Mouse (Mus musculus) kidney, embryonic 15.5 days (tissue): ENCODE measurements at regions not wholly inside any gene's neighbourhood (a gene's known extent, or its start where the extent isn't known, plus 50 kb on each side); places are given as distances from the start of the nearest gene placed in this dataset.
"Not testable (repeated sequence)": the region's sequence is repeated elsewhere in the genome, so short reads cannot be mapped to it uniquely, and the experiment has no call there.

Experiments used
- ATAC-seq: fragments of 200-750 bp; cut with Nextera tagmentation; replicated peaks from 2 replicates; pipeline ENCODE4 v1.8.0; 2017; ENCODE audit warnings: moderate TSS enrichment; ENCODE audit not compliant: low FRiP score
- H3K27ac ChIP-seq: fragments of 300-500 bp; sonication (generic); 2 replicates; pipeline ENCODE4 v1.5.1; 2015; ENCODE audit warnings: mild to moderate bottlenecking, inconsistent platforms
- H3K27me3 ChIP-seq: fragments of 300-500 bp; sonication (generic); 2 replicates; pipeline ENCODE4 v1.6.1; 2015; ENCODE audit warnings: inconsistent platforms
- H3K36me3 ChIP-seq: fragments of 300-500 bp; sonication (generic); 2 replicates; pipeline ENCODE4 v1.6.1; 2015; ENCODE audit warnings: inconsistent platforms
- H3K4me1 ChIP-seq: fragments of 300-500 bp; sonication (generic); 2 replicates; pipeline ENCODE4 v1.6.1; 2015; ENCODE audit warnings: inconsistent platforms
- H3K4me2 ChIP-seq: fragments of 300-500 bp; sonication (generic); 2 replicates; pipeline ENCODE4 v1.6.1; 2015; ENCODE audit warnings: moderate library complexity, mild to moderate bottlenecking, inconsistent platforms
- H3K4me3 ChIP-seq: fragments of 300-500 bp; sonication (generic); replicated peaks from 2 replicates; pipeline ENCODE4 v1.5.1; 2015; ENCODE audit warnings: mild to moderate bottlenecking, inconsistent platforms
- H3K9ac ChIP-seq: fragments of 300-500 bp; sonication (generic); 2 replicates; pipeline ENCODE4 v1.6.1; 2015; ENCODE audit warnings: mild to moderate bottlenecking, inconsistent platforms
- H3K9me3 ChIP-seq: fragments of 300-500 bp; sonication (generic); replicated peaks from 2 replicates; pipeline ENCODE4 v1.6.1; 2016; ENCODE audit warnings: inconsistent platforms
- WGBS: fragments of 180-500 bp; shearing (Covaris S2); methylation state at CpG from one replicate; pipeline ENCODE4 v1.1.7; 2015; ENCODE audit warnings: mixed read lengths; 5-methylcytosine and 5-hydroxymethylcytosine counted together

GRCm38 (mm10) chr13:25647711-25648429 lies 377.6 kb upstream of the Nrsn1 start:
- WGBS = 37% methylated on average over 3 of the region's 3 CpGs
- no peaks in the 10 kb centered on the region for H3K27me3 ChIP-seq
- H3K4me1 ChIP-seq = no peaks in the 10 kb centered on the region
- no peak overlapping the region for H3K4me2 ChIP-seq
- ATAC-seq = no peak
- no peak overlapping the region for H3K27ac ChIP-seq
- no peaks in the 10 kb centered on the region for H3K9me3 ChIP-seq
- no peak overlapping the region for H3K4me3 ChIP-seq
- H3K36me3 ChIP-seq = no peaks in the 10 kb centered on the region
- H3K9ac ChIP-seq = no peak overlapping the region

GRCm38 (mm10) chr13:25639522-25640291 lies 369.4 kb upstream of the Nrsn1 start:
- Histone ChIP-seq H3K9me3 (no peaks in the 10 kb centered on the region), H3K27ac (no peak overlapping the region), H3K36me3 (no peaks in the 10 kb centered on the region), H3K4me2 (no peak overlapping the region), H3K9ac (no peak overlapping the region), H3K27me3 (no peaks in the 10 kb centered on the region), H3K4me1 (no peaks in the 10 kb centered on the region), H3K4me3 (no peak overlapping the region)
- WGBS = 19% methylated on average over 6 of the region's 6 CpGs
- ATAC-seq = peak; percentile 69

- 68% methylated on average over 4 of the region's 4 CpGs for WGBS
- Histone ChIP-seq H3K27ac (no peak overlapping the region), H3K9ac (no peak overlapping the region), H3K4me2 (no peak overlapping the region), H3K4me3 (no peak overlapping the region), H3K9me3 (no peaks in the 10 kb centered on the region), H3K27me3 (no peaks in the 10 kb centered on the region), H3K4me1 (no peaks in the 10 kb centered on the region), H3K36me3 (no peaks in the 10 kb centered on the region)
- ATAC-seq = no peak
These were observed 359.2 kb upstream of the Nrsn1 start for GRCm38 (mm10) chr13:25629466-25629865.

GRCm38 (mm10) chr13:25617578-25617977 lies 347.3 kb upstream of the Nrsn1 start:
- no peak overlapping the region for H3K4me3 ChIP-seq
- H3K9ac ChIP-seq = no peak overlapping the region
- ATAC-seq = no peak
- 46% methylated on average over 4 of the region's 4 CpGs for WGBS
- no peaks in the 10 kb centered on the region for H3K27me3 ChIP-seq
- H3K36me3 ChIP-seq = no peaks in the 10 kb centered on the region
- no peak overlapping the region for H3K4me2 ChIP-seq
- no peaks in the 10 kb centered on the region for H3K9me3 ChIP-seq
- H3K27ac ChIP-seq = no peak overlapping the region
- no peaks in the 10 kb centered on the region for H3K4me1 ChIP-seq

GRCm38 (mm10) chr13:25611986-25612385 lies 341.7 kb upstream of the Nrsn1 start:
- WGBS = 23% methylated on average over 4 of the region's 4 CpGs
- peak; percentile 25; the same call in 1 of the 2 replicates for ATAC-seq

GRCm38 (mm10) chr13:25609641-25610040 lies 339.3 kb upstream of the Nrsn1 start:
- no peak overlapping the region for H3K9ac ChIP-seq
- no peaks in the 10 kb centered on the region for H3K4me1 ChIP-seq
- no peaks in the 10 kb centered on the region for H3K27me3 ChIP-seq
- no peaks in the 10 kb centered on the region for H3K36me3 ChIP-seq
- H3K9me3 ChIP-seq = no peaks in the 10 kb centered on the region
- WGBS = 38% methylated on average over 4 of the region's 4 CpGs
- peak overlapping the region; percentile 54; the same call in 1 of the 2 replicates for H3K27ac ChIP-seq
- H3K4me2 ChIP-seq = no peak overlapping the region
- no peak overlapping the region for H3K4me3 ChIP-seq
- no peak for ATAC-seq

More at GRCm38 (mm10) chr13:25611986-25612385, 341.7 kb upstream of the Nrsn1 start:
- Histone ChIP-seq H3K4me3 (no peak overlapping the region), H3K4me1 (no peaks in the 10 kb centered on the region), H3K9me3 (no peaks in the 10 kb centered on the region), H3K27ac (no peak overlapping the region), H3K27me3 (no peaks in the 10 kb centered on the region), H3K36me3 (no peaks in the 10 kb centered on the region), H3K4me2 (no peak overlapping the region), H3K9ac (no peak overlapping the region)

- no peaks in the 10 kb centered on the region for H3K4me1 ChIP-seq
- no peak for ATAC-seq
- no peaks in the 10 kb centered on the region for H3K9me3 ChIP-seq
- H3K4me3 ChIP-seq = no peak overlapping the region
- WGBS = 45% methylated on average over 1 of the region's 1 CpGs
- no peak overlapping the region for H3K4me2 ChIP-seq
- no peak overlapping the region for H3K9ac ChIP-seq
- H3K27me3 ChIP-seq = no peaks in the 10 kb centered on the region
- peak overlapping the region; percentile 54; the same call in 1 of the 2 replicates for H3K27ac ChIP-seq
- no peaks in the 10 kb centered on the region for H3K36me3 ChIP-seq
These were observed 338.9 kb upstream of the Nrsn1 start for GRCm38 (mm10) chr13:25609241-25609640.

GRCm38 (mm10) chr13:25601351-25601750 lies 331.0 kb upstream of the Nrsn1 start:
- not testable (repeated sequence) for H3K36me3 ChIP-seq, ATAC-seq, H3K4me1 ChIP-seq, H3K4me2 ChIP-seq, H3K27me3 ChIP-seq, H3K9me3 ChIP-seq, H3K9ac ChIP-seq, H3K4me3 ChIP-seq, H3K27ac ChIP-seq

GRCm38 (mm10) chr13:25594629-25595028 lies 324.3 kb upstream of the Nrsn1 start:
- Histone ChIP-seq H3K4me2 (no peak overlapping the region), H3K9ac (no peak overlapping the region), H3K4me1 (no peaks in the 10 kb centered on the region), H3K36me3 (no peaks in the 10 kb centered on the region), H3K4me3 (no peak overlapping the region), H3K27me3 (no peaks in the 10 kb centered on the region), H3K9me3 (no peaks in the 10 kb centered on the region), H3K27ac (no peak overlapping the region)
- 49% methylated on average over 3 of the region's 3 CpGs for WGBS
- ATAC-seq = no peak

- ATAC-seq = no peak
- Histone ChIP-seq H3K9me3 (no peaks in the 10 kb centered on the region), H3K4me2 (no peak overlapping the region), H3K9ac (no peak overlapping the region), H3K36me3 (no peaks in the 10 kb centered on the region), H3K4me3 (no peak overlapping the region), H3K27me3 (no peaks in the 10 kb centered on the region), H3K27ac (no peak overlapping the region), H3K4me1 (no peaks in the 10 kb centered on the region)
- 80% methylated on average over 5 of the region's 5 CpGs for WGBS
These were observed 300.3 kb upstream of the Nrsn1 start for GRCm38 (mm10) chr13:25570641-25571040.

- no peak overlapping the region for H3K27ac ChIP-seq
- no peak overlapping the region for H3K4me2 ChIP-seq
- peak; percentile 25; the same call in 1 of the 2 replicates for ATAC-seq
- no peak overlapping the region for H3K4me3 ChIP-seq
- H3K27me3 ChIP-seq = no peaks in the 10 kb centered on the region
- no peak overlapping the region for H3K9ac ChIP-seq
- 12% methylated on average over 2 of the region's 2 CpGs for WGBS
- H3K4me1 ChIP-seq = no peaks in the 10 kb centered on the region
- H3K9me3 ChIP-seq = no peaks in the 10 kb centered on the region
- H3K36me3 ChIP-seq = no peaks in the 10 kb centered on the region
These were observed 292.4 kb upstream of the Nrsn1 start for GRCm38 (mm10) chr13:25562746-25563145.

- Histone ChIP-seq H3K27ac (no peak overlapping the region), H3K9ac (no peak overlapping the region), H3K4me3 (no peak overlapping the region), H3K36me3 (no peaks in the 10 kb centered on the region), H3K4me1 (no peaks in the 10 kb centered on the region), H3K27me3 (no peaks in the 10 kb centered on the region), H3K9me3 (no peaks in the 10 kb centered on the region), H3K4me2 (no peak overlapping the region)
- ATAC-seq = no peak
- WGBS = 37% methylated on average over 2 of the region's 2 CpGs
These were observed 290.0 kb upstream of the Nrsn1 start for GRCm38 (mm10) chr13:25560339-25560738.
